Mouse (Mus musculus) yolk sac, embryonic 10.5 days (tissue): ENCODE measurements at regions not wholly inside any gene's neighbourhood (a gene's known extent, or its start where the extent isn't known, plus 50 kb on each side); places are given as distances from the start of the nearest gene placed in this dataset.

Experiments
- DNase-seq: peaks from one replicate; pipeline ENCODE4 v3.0.0-alpha.2; 2017; ENCODE audit warnings: low spot score

GRCm38 (mm10) chr4:81727735-81728581 lies 285.3 kb upstream of the Mpdz start:
- no peak for DNase-seq

- DNase-seq, result no peak
These were observed 284.4 kb upstream of the Mpdz start for GRCm38 (mm10) chr4:81726761-81727723.

GRCm38 (mm10) chr4:81724751-81725150 lies 282.1 kb upstream of the Mpdz start:
- no peak for DNase-seq

GRCm38 (mm10) chr4:81712378-81712777 lies 269.8 kb upstream of the Mpdz start:
- no peak for DNase-seq

- DNase-seq, result no peak
These were observed 252.6 kb upstream of the Mpdz start for GRCm38 (mm10) chr4:81695182-81695581.

GRCm38 (mm10) chr4:81677205-81677604 lies 234.6 kb upstream of the Mpdz start:
- no peak for DNase-seq

- no peak for DNase-seq
These were observed 232.3 kb upstream of the Mpdz start for GRCm38 (mm10) chr4:81674871-81675270.

- peak; percentile 41 for DNase-seq
These were observed 231.0 kb upstream of the Mpdz start for GRCm38 (mm10) chr4:81673398-81674265.

GRCm38 (mm10) chr4:81671986-81672385 lies 229.4 kb upstream of the Mpdz start:
- DNase-seq, result no peak

GRCm38 (mm10) chr4:81669181-81669580 lies 226.6 kb upstream of the Mpdz start:
- peak; percentile 36 for DNase-seq

- DNase-seq, result no peak
These were observed 218.5 kb upstream of the Mpdz start for GRCm38 (mm10) chr4:81661096-81661495.

GRCm38 (mm10) chr4:81628496-81628828 lies 185.8 kb upstream of the Mpdz start:
- no peak for DNase-seq

- DNase-seq, result no peak
These were observed 185.3 kb upstream of the Mpdz start for GRCm38 (mm10) chr4:81627714-81628495.

GRCm38 (mm10) chr4:81625348-81625934 lies 182.8 kb upstream of the Mpdz start:
- no peak for DNase-seq

- no peak for DNase-seq
These were observed 181.5 kb upstream of the Mpdz start for GRCm38 (mm10) chr4:81624111-81624510.

GRCm38 (mm10) chr4:81621391-81622137 lies 178.9 kb upstream of the Mpdz start:
- DNase-seq, result no peak

GRCm38 (mm10) chr4:81617191-81617590 lies 174.6 kb upstream of the Mpdz start:
- no peak for DNase-seq

GRCm38 (mm10) chr4:81611191-81611590 lies 168.6 kb upstream of the Mpdz start:
- no peak for DNase-seq

- no peak for DNase-seq
These were observed 157.8 kb upstream of the Mpdz start for GRCm38 (mm10) chr4:81600396-81600795.

GRCm38 (mm10) chr4:81597390-81597789 lies 154.8 kb upstream of the Mpdz start:
- no peak for DNase-seq
